Mouse (Mus musculus) thymus, postnatal 14 days (tissue): Measurements from ENCODE around the gene Cilp2.
A peak's percentile ranks its signal among the peaks of the same experiment; 100 is the strongest.

Source experiments
- DNase-seq: peaks from one replicate; pipeline ENCODE4 v3.0.0; 2021

The Cilp2 gene

GRCm38 (mm10) chr8:69887289-69888243 lies at the start of gene Cilp2:
TSS of gene Cilp2 (minus strand) at chr8:69887687.
- no peak for DNase-seq

GRCm38 (mm10) chr8:69936050-69936794 lies 48.7 kb upstream of the Cilp2 start:
- no peak for DNase-seq

- no peak for DNase-seq
These were observed 47.9 kb upstream of the Cilp2 start for GRCm38 (mm10) chr8:69935431-69935830.

- DNase-seq: no peak
These were observed 47.1 kb upstream of the Cilp2 start for GRCm38 (mm10) chr8:69934582-69934981.

GRCm38 (mm10) chr8:69933811-69934210 lies 46.3 kb upstream of the Cilp2 start:
- DNase-seq: no peak

- DNase-seq: no peak
These were observed 39.4 kb upstream of the Cilp2 start for GRCm38 (mm10) chr8:69926901-69927300.

- DNase-seq: no peak
These were observed 36.5 kb upstream of the Cilp2 start for GRCm38 (mm10) chr8:69923986-69924385.

- no peak for DNase-seq
These were observed 33.7 kb upstream of the Cilp2 start for GRCm38 (mm10) chr8:69921141-69921540.

GRCm38 (mm10) chr8:69919876-69920662 lies 32.6 kb upstream of the Cilp2 start:
- peak; percentile 66 for DNase-seq

- DNase-seq: peak; percentile 86
These were observed 31.5 kb upstream of the Cilp2 start for GRCm38 (mm10) chr8:69919010-69919409.

GRCm38 (mm10) chr8:69918506-69918905 lies 31.0 kb upstream of the Cilp2 start:
- no peak for DNase-seq

GRCm38 (mm10) chr8:69915748-69916147 lies 28.3 kb upstream of the Cilp2 start:
- no peak for DNase-seq

GRCm38 (mm10) chr8:69914526-69914925 lies 27.0 kb upstream of the Cilp2 start:
- DNase-seq: no peak

- DNase-seq: no peak
These were observed 25.1 kb upstream of the Cilp2 start for GRCm38 (mm10) chr8:69912478-69913074.

GRCm38 (mm10) chr8:69911917-69912316 lies 24.4 kb upstream of the Cilp2 start:
- DNase-seq: no peak

- DNase-seq: no peak
These were observed 19.6 kb upstream of the Cilp2 start for GRCm38 (mm10) chr8:69907106-69907505.

GRCm38 (mm10) chr8:69906260-69906659 lies 18.8 kb upstream of the Cilp2 start:
- no peak for DNase-seq

GRCm38 (mm10) chr8:69904096-69904495 lies 16.6 kb upstream of the Cilp2 start:
- no peak for DNase-seq

GRCm38 (mm10) chr8:69903063-69903542 lies 15.6 kb upstream of the Cilp2 start:
- DNase-seq: peak; percentile 99

- peak; percentile 66 for DNase-seq
These were observed 14.9 kb upstream of the Cilp2 start, which contains the start of the genes Tssk6, Ndufa13 and Yjefn3 for GRCm38 (mm10) chr8:69902163-69903062. TSS of gene Tssk6 (plus strand) at chr8:69902184. TSS of gene Ndufa13 (minus strand) at chr8:69902558. TSS of gene Yjefn3 (minus strand) at chr8:69902712.
